Mouse (Mus musculus) adrenal gland, adult 18-20 months (tissue): ENCODE measurements at regions not wholly inside any gene's neighbourhood (a gene's known extent, or its start where the extent isn't known, plus 50 kb on each side); places are given as distances from the start of the nearest gene placed in this dataset.
A peak's percentile ranks its signal among the peaks of the same experiment; 100 is the strongest.

Experiments used
- DNase-seq, 2 experiments: peaks; one replicate each; pipeline ENCODE4 v3.0.0; 2021 to 2022; ENCODE audit warnings: low spot score in 2 of 2

DNA sequence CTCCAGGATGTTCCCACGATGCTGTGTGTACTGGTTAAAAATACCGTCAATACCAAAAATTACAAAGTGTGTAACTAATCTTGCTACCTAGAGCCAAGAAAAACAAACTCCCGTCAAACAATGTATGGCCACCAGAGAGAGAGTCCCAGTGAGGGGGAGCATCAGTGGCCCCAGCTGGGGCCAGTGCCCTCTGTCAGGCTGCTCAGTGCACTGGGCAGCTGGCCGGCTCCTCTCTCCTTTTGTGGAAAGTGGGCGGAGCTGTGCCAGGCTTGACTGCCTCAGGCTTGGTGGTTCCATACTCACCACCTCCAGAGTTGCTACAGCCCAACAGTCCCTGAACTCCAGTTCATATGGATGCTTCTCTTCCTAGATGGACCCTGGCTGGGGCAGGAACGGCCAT lies 53.8 kb upstream of the Sept5 start:
- no peak for DNase-seq

DNA sequence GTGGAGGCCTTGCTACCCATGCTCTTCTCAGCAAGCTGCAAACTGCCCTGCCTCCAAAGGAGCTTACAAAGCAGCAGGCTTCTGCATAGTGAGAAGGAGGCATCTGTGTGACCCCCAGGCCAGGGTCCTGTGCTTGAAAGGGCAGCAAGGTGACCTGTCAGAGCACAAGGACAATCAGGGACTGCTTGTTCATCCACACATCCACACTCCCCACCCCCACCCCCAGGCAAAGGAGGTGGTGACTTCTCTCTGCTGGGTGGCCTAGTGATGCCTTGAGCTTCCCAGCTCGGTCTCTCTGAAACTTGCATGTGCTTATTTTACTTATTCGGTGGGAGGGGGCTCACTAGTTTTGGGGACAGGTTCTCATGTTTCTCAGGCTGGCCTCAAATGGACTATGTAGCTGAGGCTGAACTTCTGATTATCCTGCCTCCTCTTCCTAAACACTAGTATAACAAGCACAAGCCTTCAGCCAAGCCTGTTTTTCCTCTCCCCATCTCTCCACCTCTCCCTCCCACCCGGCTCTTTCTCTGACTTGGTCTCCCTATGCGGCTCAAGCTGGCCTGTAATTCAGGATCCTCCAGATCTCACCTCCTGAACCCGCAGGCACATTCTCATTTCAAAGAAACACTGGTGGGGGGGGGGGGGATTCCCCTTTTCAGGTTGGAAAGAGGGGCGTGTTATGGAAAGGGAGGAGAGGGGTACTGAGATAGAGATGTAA lies 56.4 kb upstream of the Sept5 start:
- DNase-seq: no peak

- peak; percentile 81 to 83 for DNase-seq
Measured at GRCm38 (mm10) chr16:18686916-18687315, 57.2 kb upstream of the Sept5 start.

- peak; percentile 73 to 78 for DNase-seq
Measured at GRCm38 (mm10) chr16:18687367-18687766, 57.6 kb upstream of the Sept5 start.

DNA sequence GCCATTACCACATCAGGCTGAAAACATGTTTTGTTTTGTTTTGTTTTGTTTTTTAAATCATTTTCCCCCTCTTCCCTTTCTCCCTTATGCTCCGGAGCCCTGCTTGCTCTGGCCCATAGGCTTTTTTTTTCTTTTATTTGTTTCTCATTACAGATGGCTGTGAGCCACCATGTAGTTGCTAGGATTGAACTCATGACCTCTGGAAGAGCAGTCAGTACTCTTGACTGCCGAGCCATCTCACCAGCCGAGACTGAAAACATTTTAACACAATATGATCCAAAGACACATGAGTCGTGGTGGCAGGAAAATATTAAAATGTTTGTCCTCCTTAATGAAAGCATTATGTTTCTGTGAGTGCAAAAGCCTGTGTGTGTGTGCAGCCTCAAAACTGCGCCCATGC lies 65.8 kb upstream of the Sept5 start:
- no peak for DNase-seq

DNA sequence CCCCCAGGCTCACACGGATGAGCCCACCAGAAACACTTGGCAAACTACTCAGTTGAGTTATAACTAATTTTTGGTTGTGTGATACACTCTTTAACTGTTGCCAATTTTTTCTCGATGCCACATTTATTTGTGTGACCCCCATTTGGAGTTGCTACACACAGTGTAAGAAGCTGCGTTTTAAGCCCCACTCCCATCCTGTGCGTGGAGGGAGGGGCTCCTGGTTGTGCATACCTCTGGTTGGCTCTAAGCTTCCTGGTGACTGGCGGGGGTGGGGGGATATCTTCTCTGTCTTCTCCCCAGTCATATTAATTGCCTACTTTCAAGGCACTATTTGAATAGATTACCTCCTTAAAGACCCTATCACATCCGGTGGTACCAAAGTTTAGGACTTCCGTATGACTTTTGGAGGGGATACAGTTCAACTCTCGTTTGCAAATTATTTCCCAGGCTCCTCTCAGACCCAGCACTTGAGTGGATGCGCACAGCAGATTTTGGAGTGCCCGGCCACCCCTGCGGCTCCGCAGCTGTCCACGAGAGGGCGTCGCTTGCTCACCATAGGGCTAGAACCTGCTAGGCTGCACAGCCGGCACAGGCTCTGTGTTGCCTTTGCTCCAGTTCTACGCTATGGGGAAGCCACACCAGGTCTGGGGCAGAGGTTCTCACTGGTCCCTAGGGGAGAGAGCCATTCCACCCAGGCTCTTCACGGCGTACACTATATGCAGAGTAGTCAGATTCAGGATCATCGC lies 66.5 kb upstream of the Sept5 start:
- peak; percentile 86 to 92 for DNase-seq

DNA sequence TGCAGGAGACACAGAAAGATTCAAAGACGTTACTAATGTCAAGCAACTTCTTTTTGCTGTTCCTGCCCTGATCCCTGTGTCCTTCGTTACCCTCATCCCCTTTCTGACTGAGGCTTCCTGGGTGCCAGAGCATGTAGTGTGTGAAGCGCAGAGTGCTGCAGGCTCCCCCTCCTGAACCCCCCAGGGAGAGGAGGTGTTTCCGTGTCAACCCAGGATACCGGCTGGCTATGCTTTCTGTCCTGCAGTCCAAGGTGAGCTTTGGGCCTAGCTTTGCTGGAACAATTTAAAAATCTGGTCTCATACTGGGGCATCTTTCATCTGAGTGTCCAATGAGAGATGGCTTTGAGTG lies 67.0 kb upstream of the Sept5 start:
- no peak for DNase-seq

DNA sequence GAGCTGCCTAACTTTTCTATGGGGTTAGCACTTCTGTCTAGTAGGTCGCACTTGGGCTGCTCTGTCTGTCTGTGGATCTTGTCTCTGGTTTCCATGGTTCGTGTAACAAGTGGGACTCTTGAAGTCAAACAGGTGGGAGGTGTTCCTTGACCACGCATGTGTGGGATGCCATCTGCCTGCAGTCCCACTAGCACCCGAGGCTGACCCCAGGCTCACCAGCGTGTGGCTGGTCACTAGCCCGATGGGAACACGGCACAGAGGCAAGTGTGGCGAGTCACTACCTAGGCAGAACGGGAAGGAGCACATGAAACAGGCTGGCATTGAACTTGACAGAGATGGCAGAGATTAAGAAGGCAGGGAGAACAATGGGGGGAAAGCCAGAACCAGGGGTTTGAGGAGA lies 72.5 kb upstream of the Cldn5 start:
- no peak for DNase-seq

DNA sequence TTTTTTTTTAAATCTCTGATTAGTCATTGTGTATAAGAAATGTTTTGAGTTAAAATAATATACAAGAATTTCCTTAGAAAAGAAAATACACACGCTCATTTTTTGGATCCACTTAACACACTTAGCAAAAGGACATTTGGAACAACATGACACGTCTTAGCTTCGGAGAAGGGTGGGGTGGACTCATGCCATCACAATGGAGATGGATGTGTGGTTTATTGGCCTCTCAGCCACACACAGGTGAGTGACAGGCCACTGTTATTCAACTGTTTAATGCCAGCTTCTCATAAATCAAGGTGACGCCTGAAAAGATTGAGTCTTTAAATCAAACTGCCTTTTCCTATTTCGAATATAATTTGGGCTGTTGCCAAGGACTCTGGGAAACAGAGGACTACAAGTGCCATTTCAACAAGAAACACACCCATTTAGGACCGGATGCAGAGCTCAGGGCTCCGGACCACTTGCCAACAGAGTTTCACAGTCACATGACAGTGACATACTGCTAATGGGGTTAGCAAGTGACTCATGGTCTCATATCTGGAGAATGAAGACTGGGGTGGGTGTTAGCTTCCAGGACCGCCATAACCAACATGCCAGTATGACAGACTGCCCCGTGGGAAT lies 71.5 kb upstream of the Cldn5 start:
- no peak for DNase-seq

DNA sequence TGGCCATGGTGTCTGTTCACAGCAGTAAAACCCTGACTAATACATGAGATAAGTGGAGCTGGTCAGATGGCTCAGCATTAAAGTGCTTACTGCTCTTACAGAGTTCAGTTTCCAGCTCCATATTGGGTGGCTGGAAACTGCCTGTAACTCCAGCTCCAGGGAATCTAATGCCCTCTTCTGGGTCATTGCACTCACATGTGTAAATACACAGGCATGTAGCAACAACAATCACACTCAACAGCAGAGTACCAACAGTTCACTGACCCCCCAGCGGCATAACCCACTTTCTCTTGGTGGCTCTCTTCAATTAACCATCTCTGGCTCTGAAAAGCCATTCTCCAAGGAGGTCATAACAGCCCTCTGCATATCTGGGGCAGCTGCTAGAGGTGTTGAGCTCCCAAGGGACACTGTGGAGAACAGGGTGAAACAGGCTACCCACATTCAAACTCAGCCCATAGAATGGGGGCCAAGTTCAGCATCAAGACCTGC lies 65.0 kb upstream of the Cldn5 start:
- DNase-seq: no peak

- DNase-seq: no peak
Measured at GRCm38 (mm10) chr16:18713017-18713416, 63.6 kb upstream of the Cldn5 start.

DNA sequence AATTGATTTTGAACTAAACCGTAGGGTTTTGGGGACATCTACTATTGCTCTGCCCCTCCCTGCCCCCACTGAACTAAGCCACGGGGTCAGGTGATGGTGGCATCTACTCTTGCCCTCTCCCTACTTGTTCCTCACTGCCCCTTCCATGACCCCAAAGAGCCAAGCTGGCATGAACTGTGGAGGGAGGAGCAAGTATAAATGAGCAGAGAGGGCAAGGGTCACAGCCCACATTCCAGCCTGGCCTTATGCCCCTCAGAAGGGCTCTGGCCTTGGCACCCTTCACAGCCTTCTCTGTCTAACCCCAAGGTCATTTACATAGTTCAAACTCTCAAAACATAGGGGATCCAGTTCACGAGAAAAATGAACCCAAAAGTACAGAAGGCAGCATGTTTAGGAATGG lies 61.3 kb upstream of the Cldn5 start:
- DNase-seq: no peak

- DNase-seq: no peak
Measured at GRCm38 (mm10) chr16:18718040-18718439, 58.6 kb upstream of the Cldn5 start.

DNA sequence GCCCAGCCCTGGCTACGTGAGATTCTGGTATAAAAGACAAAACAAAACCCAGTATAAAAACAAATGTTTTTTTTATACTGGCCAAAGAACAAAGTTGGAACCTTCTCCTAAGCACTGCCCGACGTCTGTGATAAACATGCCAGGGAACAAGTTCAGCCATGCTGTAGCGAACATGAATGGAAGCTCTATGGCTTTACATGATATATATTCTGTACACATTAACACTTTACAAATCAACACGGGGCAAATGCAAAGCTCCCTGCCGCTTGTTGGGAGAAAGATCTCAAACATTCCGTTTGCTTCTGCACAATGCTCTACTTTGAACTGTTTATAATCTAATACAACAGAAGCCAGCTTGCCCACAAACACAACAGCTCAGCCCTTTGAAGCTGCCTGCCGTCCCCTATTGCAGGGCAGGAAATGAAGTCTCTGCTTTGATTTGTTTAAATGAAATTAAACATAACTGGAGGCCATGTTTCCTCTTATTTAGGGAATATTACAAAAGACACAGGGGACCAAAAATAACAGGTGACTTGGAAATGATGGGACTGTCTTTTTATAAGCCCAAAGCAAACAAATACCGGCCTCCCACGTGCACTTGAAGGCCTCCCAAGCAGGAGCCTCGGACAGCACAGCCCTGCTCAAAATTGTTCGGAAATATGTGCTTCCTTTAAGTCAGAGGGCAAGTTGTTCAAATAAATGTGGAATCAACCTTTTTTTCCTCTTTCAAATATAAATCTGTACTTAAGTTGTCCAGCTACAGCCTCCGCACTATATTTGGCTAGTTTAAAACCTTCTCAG lies 56.0 kb upstream of the Cldn5 start:
- DNase-seq: no peak

DNA sequence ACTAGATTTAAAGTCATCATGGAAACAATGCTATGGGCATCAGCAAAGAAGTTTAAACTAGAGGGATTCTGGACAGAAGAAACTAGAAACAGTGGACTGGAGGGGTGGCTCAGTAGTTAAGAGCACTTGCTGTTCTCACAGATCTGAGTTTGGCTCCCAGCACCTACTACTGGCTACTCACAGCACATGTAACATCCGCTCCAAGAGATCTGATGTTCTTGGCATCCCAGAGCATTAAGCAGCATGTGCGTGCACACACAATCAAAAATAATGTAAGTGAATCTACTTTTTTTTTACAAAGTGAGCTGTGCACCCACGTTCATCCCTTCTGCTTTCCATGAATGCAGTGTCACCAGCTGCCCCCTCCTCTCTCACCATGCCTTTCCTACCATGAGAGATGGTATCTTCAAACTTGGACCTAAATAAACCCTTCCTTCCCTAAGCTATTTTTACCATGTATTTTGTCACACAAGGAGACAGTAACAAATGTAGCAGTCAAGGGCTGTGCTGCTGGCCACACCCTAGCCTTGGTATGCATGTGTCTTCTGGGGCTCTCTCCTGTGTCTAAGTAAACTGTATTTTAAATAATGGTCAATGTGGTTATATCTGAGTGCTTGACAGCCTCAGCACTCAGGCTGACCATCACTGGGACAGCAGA lies 53.3 kb upstream of the Cldn5 start:
- DNase-seq: no peak

DNA sequence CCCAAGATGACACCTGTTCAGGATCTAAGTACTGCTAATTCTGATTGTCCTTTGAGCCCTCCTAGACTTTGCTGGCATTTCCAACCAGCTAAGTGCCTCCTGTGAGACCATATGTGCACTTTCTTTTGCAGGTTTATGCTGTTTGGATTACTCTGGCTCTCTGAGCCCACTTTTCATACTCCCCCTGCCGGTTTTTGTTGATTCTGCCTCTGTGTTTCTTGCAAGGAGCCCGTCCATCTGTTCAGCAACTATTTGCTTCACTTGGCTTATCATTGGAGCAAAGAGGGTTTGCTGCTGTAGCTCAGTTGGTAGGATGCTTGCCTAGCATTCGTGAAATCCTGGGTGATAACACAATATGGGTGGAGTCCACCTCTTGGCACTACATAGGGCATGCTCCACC lies 52.8 kb upstream of the Cldn5 start:
- no peak for DNase-seq

- DNase-seq: no peak
Measured at GRCm38 (mm10) chr16:18724706-18725105, 51.9 kb upstream of the Cldn5 start.
